Comparison of ENCODE assay signal across 9 mouse cellular contexts in the genomic region with DNA sequence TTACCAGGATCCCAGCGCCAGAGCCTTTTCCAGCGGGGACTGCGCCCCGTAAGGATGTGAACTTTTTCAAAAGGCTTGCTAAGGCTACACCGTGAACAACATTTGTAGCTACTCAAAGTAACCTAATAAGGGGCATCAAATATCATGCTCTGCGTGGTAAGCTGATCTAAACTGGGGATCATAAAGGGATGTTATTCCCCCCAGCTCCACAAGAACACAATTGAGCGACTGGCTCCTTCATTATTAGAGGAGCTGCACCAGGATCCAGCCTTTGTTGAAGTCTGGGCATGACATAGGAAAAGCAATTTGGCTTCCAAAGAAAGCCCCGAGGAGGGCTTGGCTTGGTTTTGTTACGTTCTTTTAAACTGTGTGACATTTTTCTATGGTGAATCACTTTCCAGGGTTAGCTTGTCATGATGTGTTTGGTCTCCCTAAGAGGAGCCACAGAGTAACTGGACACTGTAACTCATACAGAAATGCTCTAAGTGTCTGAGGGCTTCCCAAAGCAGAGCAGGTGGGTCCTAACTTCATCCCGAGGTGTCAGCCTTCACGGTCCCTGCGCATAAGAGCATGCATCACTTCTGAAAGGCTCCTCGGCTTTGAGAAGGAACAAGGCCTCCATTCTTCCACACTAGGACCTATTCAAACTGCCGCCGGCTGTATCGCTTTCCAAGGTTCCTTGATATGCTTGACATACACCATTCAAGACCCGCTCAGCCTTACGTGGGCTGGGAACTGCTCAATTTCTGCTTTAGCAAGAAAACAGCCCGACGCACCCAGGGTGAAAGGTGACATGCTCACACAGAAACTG. TPM values are rescaled to one million over a fixed set of nuclear protein-coding genes. Genes with fewer than 3 reads are reported as not detected.
DNase-seq lines count a peak whose midpoint lies in the region.
"Had no signal": no experiment of that assay in that cellular context is flagged by ENCODE, and none has a peak within 500 bp of the region (broad histone marks: within the 10 kb centered on the region; RNA-seq: fewer than 3 reads in every experiment).

No protein-coding gene starts in this region.

- peak; percentile 79 for DNase-seq in 3T3-L1 (ENCODE audit: low read depth, low spot score)
- DNase-seq in brain, embryonic 18.5 days (ENCODE audit: low read depth, low spot score): peak; percentile 22
- peak; percentile 1 for DNase-seq in forelimb bud, embryonic 11.5 days (ENCODE audit: low read depth, low spot score)
- DNase-seq in mesoderm, embryonic 11.5 days (ENCODE audit: low read depth, low spot score): peak; percentile 54
- no peak for DNase-seq in adrenal gland, adult 2 months
- DNase-seq in gastrocnemius, postnatal 36 days: no peak
- no peak for DNase-seq in thymus, postnatal 0 days (ENCODE audit: low spot score)
- no peak for DNase-seq in layer of hippocampus, adult 9-10 months (ENCODE audit: low spot score)
- DNase-seq: liver, embryonic 13.5 days had no signal

- intact Hi-C loops in gastrocnemius, postnatal 36 days (cut with DNase I): no loop called here

RNA-seq across cellular contexts. Expression of gene Pls1, which starts 31.2 kb away (rescaled TPM):
- 1 to 10 TPM; 4.9 to 5.5 TPM for total RNA-seq in adrenal gland, adult 2 months (2021)
- 0.02 TPM in 1 of 2 replicates, not detected in the other for polyA plus RNA-seq in adrenal gland, adult 2 months (2012; rRNA removed)
- not detected for total RNA-seq in gastrocnemius, postnatal 36 days (2021)
- 12.6 and 12.9 TPM in 2 replicates for polyA plus RNA-seq in thymus, postnatal 0 days (2015; fragmentation: Nextera tagmentation; extraction: Ambion mirVana)

RNA-seq across cellular contexts. Expression of gene Atr, which starts 43.5 kb away (rescaled TPM):
- total RNA-seq in adrenal gland, adult 2 months (2021): 10 to 100 TPM; 12.0 to 14.2 TPM
- polyA plus RNA-seq in adrenal gland, adult 2 months (2012; rRNA removed): 0.31 and 0.65 TPM in 2 replicates
- total RNA-seq in gastrocnemius, postnatal 36 days (2021): 1 to 10 TPM; 3.6 to 4.4 TPM
- polyA plus RNA-seq in thymus, postnatal 0 days (2015; fragmentation: Nextera tagmentation; extraction: Ambion mirVana): 8.6 and 11.6 TPM in 2 replicates

Comparison
In these comparisons a context has a peak if more than half of its experiments do, and no peak if none do; other contexts are left out.
1. DNase-seq: peak in 3T3-L1 (single experiment), brain, embryonic 18.5 days (single experiment), forelimb bud, embryonic 11.5 days (single experiment) and mesoderm, embryonic 11.5 days (single experiment); none in adrenal gland, adult 2 months (single experiment), gastrocnemius, postnatal 36 days (0 of 2), thymus, postnatal 0 days (single experiment) and layer of hippocampus, adult 9-10 months (single experiment).
2. RNA of gene Pls1, which starts 31.2 kb away (total RNA-seq): 4.9 to 5.5 TPM in adrenal gland, adult 2 months; not detected in gastrocnemius, postnatal 36 days; every median in the first group is over 4 times any median in the second.